Mouse (Mus musculus) megakaryocyte, embryonic 14.5 days (primary cell): ENCODE results near the gene Unc13a. TPM values are rescaled to one million over a fixed set of nuclear protein-coding genes. Genes with fewer than 3 reads are reported as not detected.

Experiments used
- H3K27me3 ChIP-seq: replicated peaks from 2 replicates; pipeline ENCODE3; 2012; ENCODE audit warnings: inconsistent platforms
- H3K36me3 ChIP-seq: replicated peaks from 2 replicates; pipeline ENCODE3; 2012; ENCODE audit warnings: low read length, inconsistent platforms, mixed read lengths
- H3K4me1 ChIP-seq: 2 replicates; pipeline ENCODE4 v1.6.1; 2012; ENCODE audit warnings: inconsistent platforms
- H3K4me3 ChIP-seq: replicated peaks from 2 replicates; pipeline ENCODE3; 2012; ENCODE audit warnings: moderate library complexity, mild to moderate bottlenecking, inconsistent platforms
- H3K9me3 ChIP-seq: 2 replicates; pipeline ENCODE4 v1.6.1; 2012; ENCODE audit warnings: inconsistent platforms
- FLI1 ChIP-seq: IDR thresholded peaks from 2 replicates; pipeline ENCODE4 v1.6.1; 2012; ENCODE audit warnings: low read length, inconsistent platforms, mixed read lengths
- GATA1 ChIP-seq: IDR thresholded peaks from 3 replicates; pipeline ENCODE4 v1.6.1; 2012; ENCODE audit warnings: mixed read lengths, low read length, inconsistent platforms, borderline replicate concordance
- polyA plus RNA-seq: library from polyadenylated mRNA; stranded (reverse); fragments of >175 nt; gene quantifications from 2 replicates; pipeline ENCODE4 v1.2.3, GENCODE M21; 2012; ENCODE audit warnings: low replicate concordance; ENCODE audit not compliant: insufficient read depth

The Unc13a gene
- polyA plus RNA-seq, 1 experiment, result 8.9 TPM

DNA sequence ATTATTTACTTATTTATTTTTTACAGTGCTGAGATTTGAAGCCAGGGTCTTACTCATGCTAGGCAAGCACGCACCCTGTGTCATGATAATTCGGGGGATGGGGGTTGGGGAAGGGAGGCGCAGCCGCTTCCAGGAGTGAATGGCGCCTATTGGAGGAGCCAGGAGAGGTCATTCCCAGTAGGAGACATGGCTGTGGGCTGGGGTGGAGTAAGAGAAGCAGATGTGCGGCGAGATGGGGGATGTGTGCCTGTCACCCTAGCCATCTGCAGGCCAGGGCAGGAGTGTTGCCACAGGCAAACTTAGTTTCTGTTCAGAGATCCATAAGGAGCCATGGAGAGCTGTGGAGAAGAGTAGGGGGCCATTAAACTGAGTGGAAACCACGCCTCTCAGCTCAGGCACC is 16.1 kb upstream of the Unc13a start:
- H3K27me3 ChIP-seq, result peaks cover 6% of the 10 kb centered on the region

GRCm38 (mm10) chr8:71686143-71686734 is 14.7 kb upstream of the Unc13a start:
- Histone ChIP-seq H3K4me1 (peaks cover 30% of the 10 kb centered on the region), H3K4me3 (no peak overlapping the region), H3K9me3 (no peaks in the 10 kb centered on the region), H3K27me3 (no peaks in the 10 kb centered on the region), H3K36me3 (peaks cover 97% of the 10 kb centered on the region)
- TF ChIP-seq FLI1 (no peak), GATA1 (no peak)

More for the DNA sequence above, 16.1 kb upstream of the Unc13a start:
- Histone ChIP-seq H3K4me1 (peaks cover 40% of the 10 kb centered on the region), H3K4me3 (no peak overlapping the region), H3K9me3 (no peaks in the 10 kb centered on the region), H3K36me3 (peaks cover 83% of the 10 kb centered on the region)
- TF ChIP-seq FLI1 (no peak), GATA1 (no peak)

GRCm38 (mm10) chr8:71685573-71685972 is 14.0 kb upstream of the Unc13a start:
- H3K27me3 ChIP-seq, result no peaks in the 10 kb centered on the region
- H3K4me1 ChIP-seq, result peaks cover 32% of the 10 kb centered on the region
- no peak for TF ChIP-seq FLI1
- no peak for TF ChIP-seq GATA1
- peaks cover 100% of the 10 kb centered on the region for H3K36me3 ChIP-seq
- no peaks in the 10 kb centered on the region for H3K9me3 ChIP-seq
- H3K4me3 ChIP-seq, result no peak overlapping the region

DNA sequence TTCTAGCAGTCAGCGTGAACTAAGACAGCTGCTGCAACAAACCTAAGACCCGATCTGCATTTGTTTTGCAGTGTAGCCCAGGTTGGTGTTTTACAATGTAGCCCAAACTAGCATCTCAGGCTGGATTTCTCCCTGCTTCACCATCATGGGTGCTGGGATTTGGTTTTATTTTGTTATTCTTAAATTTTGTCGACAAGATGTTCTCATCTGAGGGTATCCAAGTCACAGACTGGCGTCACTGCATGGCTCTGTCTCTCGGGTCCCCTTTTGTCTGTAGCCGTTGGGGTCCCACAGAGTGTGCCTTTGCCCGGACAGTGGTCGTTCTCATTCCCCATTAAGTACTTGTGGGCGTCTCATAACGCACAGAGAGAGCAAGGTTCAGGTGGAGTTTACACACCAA is 13.1 kb upstream of the Unc13a start:
- no peaks in the 10 kb centered on the region for H3K27me3 ChIP-seq
- H3K4me3 ChIP-seq, result no peak overlapping the region
- TF ChIP-seq FLI1, result no peak
- no peak for TF ChIP-seq GATA1
- H3K4me1 ChIP-seq, result peaks cover 28% of the 10 kb centered on the region
- H3K9me3 ChIP-seq, result no peaks in the 10 kb centered on the region
- peaks cover 99% of the 10 kb centered on the region for H3K36me3 ChIP-seq

- no peak overlapping the region for H3K4me3 ChIP-seq
- H3K36me3 ChIP-seq, result peaks cover 99% of the 10 kb centered on the region
- H3K9me3 ChIP-seq, result no peaks in the 10 kb centered on the region
- H3K27me3 ChIP-seq, result no peaks in the 10 kb centered on the region
- H3K4me1 ChIP-seq, result peaks cover 38% of the 10 kb centered on the region
- TF ChIP-seq FLI1 (no peak), GATA1 (no peak)
These were observed 11.3 kb upstream of the Unc13a start for GRCm38 (mm10) chr8:71682832-71683231.

DNA sequence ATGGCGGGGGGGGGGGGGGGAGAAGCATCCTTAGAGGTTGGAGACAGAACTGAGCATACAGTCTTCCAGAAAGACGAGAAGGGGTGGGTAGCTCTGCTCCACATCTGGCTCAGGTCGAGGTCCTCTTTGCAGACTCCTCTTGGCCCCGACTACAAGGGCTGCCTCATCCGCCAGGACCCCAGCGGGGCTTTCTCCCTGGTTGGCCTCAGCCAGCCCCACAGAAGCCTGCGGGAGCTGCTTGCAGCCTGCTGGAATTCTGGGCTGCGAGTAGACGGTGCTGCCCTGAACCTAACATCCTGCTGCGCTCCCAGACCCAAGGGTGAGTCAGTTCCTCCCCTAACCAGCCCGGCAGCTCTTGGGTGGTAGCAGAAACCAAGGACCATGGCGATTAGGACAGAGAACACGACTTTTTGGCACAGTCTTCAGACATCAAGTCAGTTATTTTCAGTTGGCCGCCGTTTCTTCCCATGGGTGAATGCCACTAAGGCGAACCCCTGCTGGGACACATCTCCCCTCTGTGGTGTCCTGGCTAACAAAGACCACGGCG is 9.9 kb upstream of the Unc13a start:
- H3K27me3 ChIP-seq, result no peaks in the 10 kb centered on the region
- H3K36me3 ChIP-seq, result peaks cover 88% of the 10 kb centered on the region
- no peak overlapping the region for H3K4me3 ChIP-seq
- no peak for TF ChIP-seq FLI1
- no peak for TF ChIP-seq GATA1
- H3K9me3 ChIP-seq, result no peaks in the 10 kb centered on the region
- H3K4me1 ChIP-seq, result peaks cover 34% of the 10 kb centered on the region

DNA sequence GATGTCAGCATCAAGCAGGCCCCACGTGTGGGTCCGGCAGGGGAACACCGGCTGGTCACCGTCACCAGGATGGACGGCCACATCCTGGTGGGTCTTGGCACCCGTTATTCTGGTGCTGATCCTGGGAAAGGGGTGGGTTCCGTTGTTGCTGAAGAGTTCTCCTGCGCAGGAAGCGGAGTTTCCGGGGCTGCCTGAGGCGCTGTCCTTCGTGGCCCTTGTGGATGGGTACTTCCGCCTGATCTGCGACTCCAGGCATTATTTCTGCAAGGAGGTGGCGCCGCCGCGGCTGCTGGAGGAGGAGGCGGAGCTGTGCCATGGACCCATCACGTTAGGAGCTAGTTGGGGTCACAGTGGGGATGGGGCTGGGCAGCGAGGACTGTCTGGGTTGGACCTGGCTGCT is 8.9 kb upstream of the Unc13a start:
- TF ChIP-seq GATA1 (no peak), FLI1 (no peak)
- H3K9me3 ChIP-seq, result no peaks in the 10 kb centered on the region
- H3K27me3 ChIP-seq, result no peaks in the 10 kb centered on the region
- H3K4me3 ChIP-seq, result no peak overlapping the region
- H3K36me3 ChIP-seq, result peaks cover 78% of the 10 kb centered on the region
- H3K4me1 ChIP-seq, result peaks cover 38% of the 10 kb centered on the region

DNA sequence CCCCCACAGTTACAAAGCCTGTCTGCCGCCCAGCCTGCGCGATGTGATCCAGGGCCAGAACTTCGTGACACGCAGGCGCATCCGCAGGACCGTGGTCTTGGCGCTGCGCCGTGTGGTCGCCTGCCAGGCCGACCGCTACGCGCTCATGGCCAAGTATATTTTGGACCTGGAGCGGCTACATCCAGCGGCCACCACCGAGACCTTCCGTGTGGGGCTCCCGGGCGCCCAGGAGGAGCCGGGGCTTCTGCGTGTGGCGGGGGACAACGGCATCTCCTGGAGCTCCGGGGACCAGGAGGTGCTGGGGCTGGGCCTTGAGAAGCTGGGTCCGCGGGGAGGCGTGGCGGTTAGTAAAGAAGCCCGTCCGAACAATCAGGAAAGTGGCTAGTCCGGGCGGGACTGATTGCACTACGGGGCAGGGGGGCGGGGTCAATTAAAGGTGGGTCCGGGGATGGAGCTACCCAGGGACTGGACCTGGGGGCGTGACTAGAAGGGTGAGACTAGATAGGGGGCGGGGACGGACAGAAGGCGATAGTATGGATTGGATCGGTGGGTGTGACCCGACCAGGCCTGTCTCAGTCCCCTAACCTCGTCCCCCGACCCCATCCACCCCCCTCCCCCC is 8.1 kb upstream of the Unc13a start:
- Histone ChIP-seq H3K27me3 (no peaks in the 10 kb centered on the region), H3K4me3 (no peak overlapping the region), H3K9me3 (no peaks in the 10 kb centered on the region), H3K36me3 (peaks cover 70% of the 10 kb centered on the region), H3K4me1 (peaks cover 43% of the 10 kb centered on the region)
- TF ChIP-seq GATA1, result no peak
- TF ChIP-seq FLI1, result no peak

DNA sequence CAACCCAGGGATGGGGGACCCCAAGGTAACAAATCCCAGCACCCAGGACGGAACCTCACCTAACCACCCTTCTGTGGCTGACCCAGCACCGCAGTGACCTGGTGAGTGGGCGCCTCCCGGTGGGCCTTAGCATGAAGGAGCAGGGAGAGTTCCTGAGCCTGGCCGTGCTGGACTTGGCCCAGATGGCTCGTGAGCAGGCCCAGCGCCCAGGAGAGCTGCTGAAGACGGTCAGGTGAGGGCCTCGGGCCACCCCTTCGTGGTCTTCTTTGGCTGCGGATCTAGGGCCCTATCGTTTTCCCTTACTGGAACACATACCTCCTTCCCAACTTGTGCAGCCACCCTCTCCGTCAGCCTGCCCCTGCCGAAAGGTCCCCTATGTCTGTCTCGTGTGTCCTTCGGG is 7.6 kb upstream of the Unc13a start:
- Histone ChIP-seq H3K27me3 (no peaks in the 10 kb centered on the region), H3K9me3 (no peaks in the 10 kb centered on the region), H3K36me3 (peaks cover 65% of the 10 kb centered on the region), H3K4me3 (no peak overlapping the region), H3K4me1 (peaks cover 46% of the 10 kb centered on the region)
- no peak for TF ChIP-seq GATA1
- TF ChIP-seq FLI1, result no peak

GRCm38 (mm10) chr8:71678216-71678615 is 6.7 kb upstream of the Unc13a start:
- Histone ChIP-seq H3K27me3 (no peaks in the 10 kb centered on the region), H3K9me3 (no peaks in the 10 kb centered on the region), H3K36me3 (peaks cover 56% of the 10 kb centered on the region), H3K4me1 (peaks cover 55% of the 10 kb centered on the region), H3K4me3 (peak overlapping the region; percentile 97)
- no peak for TF ChIP-seq FLI1

GRCm38 (mm10) chr8:71677555-71677954 is 6.0 kb upstream of the Unc13a start:
- H3K9me3 ChIP-seq, result no peaks in the 10 kb centered on the region
- H3K4me1 ChIP-seq, result peaks cover 61% of the 10 kb centered on the region
- no peaks in the 10 kb centered on the region for H3K27me3 ChIP-seq
- TF ChIP-seq GATA1, result no peak
- TF ChIP-seq FLI1, result no peak
- H3K36me3 ChIP-seq, result peaks cover 49% of the 10 kb centered on the region
- peak overlapping the region; percentile 97 for H3K4me3 ChIP-seq
